Mouse (Mus musculus): Measurements from ENCODE around the gene Pml.
A peak's percentile ranks its signal among the peaks of the same experiment; 100 is the strongest.
"Not testable (repeated sequence)": the region's sequence is repeated elsewhere in the genome, so short reads cannot be mapped to it uniquely, and the experiment has no call there.

Gene Pml

DNA sequence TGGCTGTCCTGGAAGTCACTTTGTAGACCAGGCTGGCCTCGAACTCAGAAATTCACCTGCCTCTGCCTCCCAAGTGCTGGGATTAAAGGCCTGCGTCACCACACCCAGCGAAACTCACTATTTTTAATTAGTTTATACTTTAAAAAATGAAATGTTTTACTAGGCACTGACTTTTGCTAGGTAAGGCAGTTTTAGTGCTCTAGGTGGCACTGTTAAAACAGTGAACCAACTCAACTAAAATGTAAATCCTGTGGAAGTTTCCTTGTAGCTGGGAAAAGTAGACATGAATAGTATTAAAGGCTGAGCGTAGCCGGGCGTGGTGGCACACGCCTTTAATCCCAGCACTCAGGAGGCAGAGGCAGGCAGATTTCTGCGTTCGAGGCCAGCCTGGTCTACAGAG is 22.0 kb upstream of the Pml start:
- DNase-seq (ENCODE audit: low read depth) = not testable (repeated sequence)

DNA sequence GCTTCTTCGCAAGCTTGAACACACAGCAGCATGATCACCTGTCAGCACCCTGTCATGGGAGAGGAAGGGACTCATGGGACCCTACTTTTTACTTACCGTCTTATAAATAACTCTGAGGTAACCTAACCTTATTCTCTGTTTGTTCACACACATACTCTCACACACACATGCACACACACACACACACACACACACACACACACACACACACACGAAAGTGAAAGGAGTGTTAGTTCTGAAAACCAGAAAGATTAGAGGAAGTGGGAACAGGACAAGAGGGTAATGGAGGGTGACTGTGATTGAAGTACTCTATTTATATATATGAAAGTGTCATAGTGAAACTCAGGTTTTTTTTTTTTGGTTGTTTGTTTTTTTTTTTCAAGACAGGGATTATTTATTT is 21.5 kb upstream of the Pml start:
- DNase-seq (ENCODE audit: low read depth) = no peak

DNA sequence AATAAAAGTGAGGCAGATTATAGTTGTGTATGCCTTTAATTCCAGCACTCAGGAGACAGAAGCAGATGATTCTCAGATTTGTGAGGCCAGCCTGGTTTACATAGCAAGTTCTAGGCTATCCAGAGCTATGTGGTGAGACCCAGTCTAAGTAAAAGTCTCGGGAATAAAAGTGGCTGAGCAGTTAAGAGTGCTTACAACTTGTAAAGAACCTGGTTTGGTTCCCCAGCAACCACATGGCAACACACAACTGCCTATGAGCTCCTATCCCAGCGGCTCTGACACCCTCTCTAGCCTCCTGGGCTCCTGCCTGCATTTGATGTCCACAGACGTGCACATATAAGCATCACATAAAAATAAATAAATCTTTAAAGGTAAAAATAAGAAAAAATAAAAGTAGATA is 20.5 kb upstream of the Pml start:
- no peak for DNase-seq (ENCODE audit: low read depth)

DNA sequence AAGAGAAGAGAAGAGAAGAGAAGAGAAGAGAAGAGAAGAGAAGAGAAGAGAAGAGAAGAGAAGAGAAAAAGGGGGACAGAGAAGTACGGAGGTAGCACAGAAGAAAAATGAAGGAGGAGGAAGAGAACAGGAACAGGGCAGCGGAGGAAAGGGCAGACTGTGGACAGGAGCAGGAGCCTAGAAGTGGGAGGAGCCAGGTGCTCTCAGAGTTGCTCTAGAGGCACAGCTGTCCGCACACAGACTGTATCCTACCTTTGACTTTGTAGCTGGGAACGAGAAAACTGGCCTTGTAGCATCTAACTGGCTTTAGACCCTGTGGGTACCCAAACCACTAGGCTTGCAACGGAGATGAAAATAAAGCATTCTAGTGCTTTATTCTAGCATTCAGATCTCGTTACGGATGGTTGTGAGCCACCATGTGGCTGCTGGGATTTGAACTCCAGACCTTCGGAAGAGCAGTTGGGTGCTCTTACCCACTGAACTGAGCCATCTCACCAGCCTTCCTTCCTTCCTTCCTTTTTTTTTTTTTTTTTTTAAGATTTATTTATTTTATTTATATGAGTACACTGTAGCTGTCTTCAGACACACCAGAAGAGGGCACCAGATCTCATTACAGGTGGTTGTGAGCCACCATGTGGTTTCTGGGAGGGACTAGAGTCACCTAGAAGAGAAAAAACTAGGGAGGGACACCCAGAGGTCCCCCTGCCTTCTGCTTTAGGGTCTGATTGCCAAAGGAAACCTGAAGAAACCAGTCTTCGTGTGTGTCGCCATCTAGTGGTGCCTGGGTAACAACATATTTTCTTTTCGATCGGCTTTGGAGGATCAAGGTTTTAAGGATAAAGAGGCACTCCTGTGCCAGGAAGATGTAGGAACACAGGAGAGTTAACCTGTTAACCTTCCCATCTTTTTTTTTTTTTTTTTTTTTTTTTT is 19.1 kb upstream of the Pml start:
- DNase-seq (ENCODE audit: low read depth) = no peak

DNA sequence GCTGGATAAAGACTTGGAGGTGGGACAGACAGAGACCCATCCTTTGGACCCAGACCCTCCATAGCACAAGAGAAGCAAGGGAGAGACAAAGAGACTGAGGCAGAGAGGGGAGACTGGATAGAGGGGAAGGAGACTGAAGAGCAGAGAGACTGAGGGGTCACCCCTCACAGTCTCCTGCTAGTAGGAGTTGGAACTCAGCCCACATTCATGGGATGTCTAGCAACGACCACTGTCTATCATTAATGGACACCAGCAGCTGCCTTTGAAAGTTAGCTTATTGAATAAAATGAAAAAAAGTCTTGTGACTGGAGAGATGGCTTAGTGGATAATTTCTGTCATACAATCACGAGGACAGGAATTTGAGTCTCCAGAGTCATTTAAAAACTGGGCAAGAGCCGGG is 17.5 kb upstream of the Pml start:
- DNase-seq (ENCODE audit: low read depth) = no peak

DNA sequence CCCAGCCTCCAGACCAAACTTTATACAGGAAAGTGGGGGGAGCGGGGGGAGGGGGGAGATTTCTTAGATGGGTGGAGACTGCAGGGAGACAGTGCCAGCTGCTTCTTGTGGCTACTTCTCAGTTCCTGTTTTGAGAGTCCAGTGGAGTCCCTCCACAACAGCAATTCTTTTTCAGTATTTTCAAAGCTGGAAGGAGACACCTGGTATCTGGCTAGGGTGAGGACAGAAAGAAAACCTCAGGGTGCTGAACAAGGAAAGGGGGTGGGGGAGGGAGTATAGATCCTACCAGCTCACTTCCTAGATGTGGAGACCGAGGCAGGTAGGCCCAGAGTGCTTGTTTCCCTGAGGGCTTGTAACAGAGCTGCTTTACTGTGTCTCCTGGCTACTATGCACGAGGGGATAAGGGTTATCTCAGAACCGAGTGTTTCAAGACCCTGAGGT is 17.0 kb upstream of the Pml start:
- no peak for DNase-seq (ENCODE audit: low read depth)

DNA sequence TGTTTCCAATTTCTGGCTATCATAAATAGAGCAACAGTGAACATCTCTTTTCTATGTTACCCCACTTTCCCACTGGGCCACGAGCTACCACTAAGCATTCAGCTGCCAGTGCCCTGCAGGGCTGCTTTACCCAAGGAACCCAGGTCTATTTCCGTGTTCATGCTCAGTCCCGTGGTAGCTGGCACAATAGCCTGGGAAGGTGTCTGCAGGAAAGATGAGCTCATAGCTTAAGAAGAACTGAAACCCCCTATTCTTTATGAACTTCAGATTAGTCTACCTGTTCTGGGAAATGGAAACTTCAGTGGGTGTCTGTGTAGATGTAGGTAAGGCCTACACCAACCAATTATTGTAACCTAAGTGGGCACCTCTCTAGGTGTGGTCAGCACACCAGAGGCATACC is 15.8 kb upstream of the Pml start:
- DNase-seq (ENCODE audit: low read depth) = no peak

DNA sequence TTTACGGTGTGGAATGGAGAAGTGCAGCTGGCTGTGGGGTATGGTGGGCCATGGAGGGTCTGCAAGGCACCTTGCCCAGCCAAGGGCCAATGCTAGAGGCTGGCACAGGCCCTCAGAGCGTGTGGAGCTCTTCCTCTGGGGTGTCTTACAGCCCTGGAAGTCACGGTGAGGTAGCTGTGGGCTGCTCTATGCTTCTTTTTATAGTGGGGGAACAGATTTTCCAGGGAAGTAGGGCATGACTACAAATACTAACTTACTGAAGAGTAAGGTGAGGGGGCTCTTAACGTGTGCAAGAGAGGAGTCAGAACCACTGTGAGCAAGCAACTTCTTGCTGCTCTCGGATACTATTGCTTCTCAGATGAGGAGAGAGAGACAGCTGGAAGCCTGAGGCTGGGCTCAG is 12.9 kb upstream of the Pml start:
- DNase-seq (ENCODE audit: low read depth) = no peak

DNA sequence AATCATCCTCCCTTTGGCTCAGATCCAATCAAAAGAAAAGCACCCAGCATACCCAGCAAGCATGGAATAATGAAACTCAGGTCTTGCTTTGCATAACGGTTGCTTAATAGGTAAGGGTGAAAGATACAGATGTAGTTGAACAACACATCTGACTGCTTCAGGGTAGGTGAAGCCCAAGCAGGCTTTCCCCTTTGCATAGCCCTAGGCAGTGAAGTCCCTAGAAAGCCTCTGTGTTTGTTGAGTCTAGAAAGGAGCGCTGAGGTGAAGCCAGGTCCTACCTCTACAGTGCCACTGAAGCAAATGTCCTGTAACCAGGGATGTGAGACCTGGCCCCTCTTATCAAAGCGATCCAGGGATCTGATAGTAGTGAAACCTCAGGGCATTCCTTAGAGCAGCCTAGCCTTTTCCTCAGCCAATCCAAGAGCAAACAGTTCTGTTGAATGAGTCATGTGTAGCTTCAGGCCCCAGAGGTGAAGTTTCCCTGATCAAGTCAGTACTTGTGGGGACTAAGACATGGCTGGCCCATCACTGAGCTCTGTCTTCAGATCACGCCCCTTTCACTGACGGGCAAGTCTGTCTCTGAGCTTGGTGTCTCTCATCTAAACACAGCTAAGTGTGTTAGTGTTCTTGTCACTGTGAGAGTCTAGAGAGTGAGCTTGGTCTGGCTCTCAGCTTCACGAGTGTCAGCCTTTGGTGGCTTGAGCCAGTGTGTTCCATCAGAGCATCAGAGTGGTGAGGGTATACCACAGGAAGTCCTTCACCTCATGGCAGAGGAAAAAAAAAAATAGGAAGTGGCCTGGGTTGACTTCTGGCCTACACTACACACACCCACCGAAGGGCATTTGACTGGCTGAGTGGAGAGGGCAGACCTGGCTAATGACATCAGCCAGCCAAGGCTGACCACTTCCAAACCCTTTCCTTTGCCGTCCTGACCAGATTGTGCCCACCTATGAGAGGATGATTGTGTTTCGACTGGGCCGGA is 6.4 kb upstream of the Pml start:
- no peak for DNase-seq (ENCODE audit: low read depth)

DNA sequence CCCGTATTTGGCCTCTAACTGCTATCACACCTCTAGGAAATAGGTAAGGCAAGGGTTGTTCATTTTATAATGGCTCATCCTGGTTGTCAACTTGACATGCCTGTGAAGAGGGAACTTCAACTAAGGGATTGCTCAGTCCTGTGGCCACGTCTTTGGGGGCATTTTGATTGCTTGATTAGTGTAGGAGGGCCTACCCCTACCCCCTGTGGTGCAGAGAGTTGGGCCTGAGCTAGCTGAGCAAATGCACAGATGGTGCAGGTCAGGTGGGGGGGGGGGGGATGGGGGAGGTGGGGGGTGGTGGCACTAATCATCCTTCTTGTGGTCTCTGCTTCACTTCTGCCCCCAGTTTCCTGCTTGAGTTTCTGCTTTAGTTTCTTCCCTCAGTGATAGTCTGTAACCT is 5.5 kb upstream of the Pml start:
- DNase-seq (ENCODE audit: low read depth) = no peak

DNA sequence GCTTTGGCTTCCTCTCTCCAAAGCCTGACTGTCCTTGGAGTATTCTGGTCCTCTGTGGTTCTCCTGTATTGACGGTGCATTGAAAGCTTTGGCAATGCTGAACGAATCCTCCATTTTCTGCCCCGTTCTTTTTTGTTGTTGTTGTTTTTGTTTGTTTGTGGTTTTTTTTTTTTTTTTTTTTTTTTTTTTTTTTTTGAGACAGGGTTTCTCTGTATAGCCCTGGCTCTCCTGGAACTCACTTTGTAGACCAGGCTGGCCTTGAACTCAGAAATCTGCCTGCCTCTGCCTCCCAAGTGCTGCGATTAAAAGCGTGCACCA is 4.2 kb upstream of the Pml start:
- not testable (repeated sequence) for DNase-seq (ENCODE audit: low read depth)

DNA sequence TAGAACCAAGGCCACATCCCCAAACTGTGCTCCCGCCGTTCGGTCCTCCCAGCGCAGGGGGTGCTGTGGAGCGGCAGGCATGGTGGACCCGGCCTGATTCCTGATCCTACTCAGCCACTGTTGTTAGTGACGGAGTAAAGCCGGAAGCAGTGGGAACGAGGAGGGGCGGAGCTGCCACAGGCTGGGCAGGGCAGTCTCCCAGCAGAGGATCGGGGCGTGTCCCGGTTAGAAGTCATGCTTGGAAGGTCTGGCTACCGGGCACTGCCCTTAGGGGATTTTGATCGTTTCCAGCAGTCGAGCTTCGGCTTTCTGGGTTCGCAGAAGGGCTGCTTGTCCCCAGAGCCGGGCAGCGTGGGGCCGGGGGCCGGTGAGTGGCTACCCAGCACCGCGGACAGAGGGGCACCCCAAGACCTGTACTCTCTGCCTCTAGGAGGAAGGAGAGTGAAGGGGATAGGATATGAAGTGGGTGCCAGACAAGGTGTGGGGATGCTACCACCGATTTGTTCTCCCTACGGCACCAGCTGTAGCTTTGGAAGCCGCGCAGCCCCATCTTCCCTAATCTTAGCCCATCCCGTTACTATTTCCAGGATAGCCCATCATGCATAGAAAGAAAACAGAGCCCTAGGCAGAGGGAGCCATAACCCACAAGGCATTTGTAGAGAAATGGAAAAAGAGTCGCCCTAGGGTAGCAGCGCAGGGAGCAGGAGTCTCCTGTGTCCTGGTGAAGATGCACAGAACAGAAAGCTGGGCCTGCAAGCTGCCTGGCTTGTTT is 3.6 kb upstream of the Pml start, which contains the start of gene Stoml1:
Gene Stoml1, plus strand, starts transcription at position 132 of the 772 bp plus-strand sequence.
- DNase-seq (ENCODE audit: low read depth) = peak; percentile 91

DNA sequence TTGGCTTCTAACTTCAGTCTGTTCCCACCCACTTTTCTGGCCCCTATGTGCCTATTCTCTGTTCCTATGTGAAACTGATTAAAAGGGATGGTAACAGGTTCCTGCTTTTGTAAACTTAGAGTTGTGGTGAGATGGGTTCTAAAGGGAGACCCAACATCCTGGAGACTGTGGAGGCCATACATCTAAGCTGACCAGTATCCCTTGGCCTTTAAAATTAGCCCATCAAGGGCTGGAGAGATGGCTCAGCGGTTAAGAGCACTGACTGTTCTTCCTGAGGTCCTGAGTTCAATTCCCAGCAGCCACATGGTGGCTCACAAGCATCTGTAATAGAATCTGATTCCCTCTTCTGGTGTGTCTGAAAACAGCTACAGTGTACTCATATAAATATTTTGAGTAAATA is 1.1 kb upstream of the Pml start:
- not testable (repeated sequence) for DNase-seq (ENCODE audit: low read depth)

DNA sequence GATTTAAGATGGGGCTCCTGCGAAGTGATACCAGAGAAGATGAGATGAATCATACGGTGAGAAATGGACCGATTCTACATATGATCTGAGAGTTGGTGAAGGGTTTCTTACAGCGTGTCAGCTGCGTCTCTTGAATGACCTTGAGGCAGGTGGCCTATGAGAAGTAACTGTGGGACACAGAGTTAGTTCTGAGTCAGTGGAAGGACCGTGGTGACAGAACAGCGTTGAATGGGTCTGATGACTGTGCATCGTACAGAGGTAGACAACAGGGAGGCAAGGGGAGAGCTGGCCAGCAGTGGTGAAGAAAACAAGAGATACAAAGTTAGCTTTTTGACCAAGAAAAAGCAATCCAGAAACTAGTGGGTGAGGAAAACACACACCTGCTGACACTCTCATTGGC is 736 bp upstream of the Pml start:
- DNase-seq (ENCODE audit: low read depth) = no peak

DNA sequence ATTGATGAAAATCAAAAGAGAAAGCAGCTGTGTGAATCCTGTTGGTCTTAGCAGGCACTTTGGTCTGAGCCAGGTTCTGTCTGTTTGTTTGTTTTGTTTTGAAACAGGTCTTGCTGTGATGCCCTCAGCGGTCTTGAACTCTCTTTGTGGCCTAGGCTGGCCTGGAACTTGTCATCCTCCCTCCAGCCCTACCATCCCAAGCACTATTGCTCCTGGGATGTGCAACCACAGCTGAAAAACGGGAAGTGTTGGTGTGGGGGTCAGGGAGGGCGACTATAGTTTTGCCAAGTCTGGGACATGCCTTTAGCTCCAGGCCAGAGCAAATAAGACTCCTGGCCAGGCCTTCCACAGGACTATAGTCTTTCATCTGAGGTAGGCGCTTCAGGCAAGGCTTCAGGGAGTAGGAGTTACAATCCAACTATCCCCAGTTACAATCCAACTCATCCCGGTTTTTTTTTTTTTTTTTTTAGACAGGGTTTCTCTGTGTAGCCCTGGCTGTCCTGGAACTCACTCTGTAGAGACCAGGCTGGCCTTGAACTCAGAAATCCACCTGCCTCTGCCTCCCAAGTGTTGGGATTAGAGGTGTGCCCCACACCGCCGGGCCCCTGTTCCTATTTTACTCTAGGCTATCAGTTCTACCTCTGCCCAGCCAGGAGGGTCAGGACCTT is 706 bp downstream of the Pml start:
- DNase-seq (ENCODE audit: low read depth) = no peak

DNA sequence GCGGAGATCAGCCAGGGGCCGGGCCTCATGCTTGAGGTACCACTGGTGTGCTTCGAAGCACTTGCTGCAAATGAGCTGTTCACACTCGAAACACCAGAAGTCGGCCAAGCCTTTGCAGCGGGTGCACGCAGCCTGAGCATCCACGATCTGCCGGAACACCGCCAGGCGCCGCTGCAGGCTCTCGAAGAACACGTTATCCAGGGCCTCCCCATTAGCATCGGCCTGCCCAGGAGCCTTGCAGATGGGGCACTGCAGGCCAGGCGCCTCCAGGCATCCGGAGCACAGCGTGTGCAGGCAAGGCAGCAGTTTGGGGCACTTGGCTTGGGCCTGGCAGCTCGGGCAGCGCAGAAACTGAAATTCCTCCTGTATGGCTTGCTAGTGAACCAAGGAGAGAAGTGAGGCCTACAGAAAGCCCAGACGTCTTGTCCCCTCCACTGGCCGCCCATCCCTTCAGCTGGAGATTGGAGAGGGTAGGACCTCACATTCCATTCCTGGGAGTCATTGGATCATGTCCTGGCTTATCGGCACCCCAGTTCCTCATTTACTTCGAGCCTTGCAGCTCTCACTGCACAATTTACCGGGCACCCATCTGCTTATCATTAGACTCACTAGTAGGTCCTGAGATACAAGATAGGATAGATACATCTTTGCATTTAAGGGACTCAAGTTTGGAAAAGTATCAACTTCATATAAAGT is 2.4 kb downstream of the Pml start:
- DNase-seq (ENCODE audit: low read depth) = peak; percentile 79

DNA sequence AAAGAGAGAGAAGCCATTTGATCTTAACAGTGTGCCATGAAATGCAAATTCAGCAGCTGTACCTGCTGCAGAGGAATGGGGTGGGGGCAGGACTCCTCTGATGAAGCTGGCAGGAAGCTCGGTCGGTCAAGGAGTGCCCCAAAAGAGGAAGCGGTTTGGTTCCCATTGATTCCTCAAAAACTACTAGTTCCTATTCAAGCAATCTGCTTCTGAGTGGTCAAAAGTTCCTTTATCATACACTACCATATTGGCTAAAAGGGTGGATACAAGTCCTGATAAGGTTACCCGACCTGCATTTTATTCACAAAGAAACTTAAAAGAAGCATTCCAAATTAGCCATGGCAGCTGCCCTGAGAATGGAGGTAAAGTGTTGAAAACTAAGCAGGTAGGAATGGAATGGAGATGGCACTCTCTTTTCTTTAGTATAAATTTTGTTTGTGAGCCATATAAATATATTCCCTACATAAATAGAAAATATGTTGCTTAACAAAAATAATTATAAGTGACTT is 3.4 kb downstream of the Pml start:
- DNase-seq (ENCODE audit: low read depth) = peak; percentile 58

DNA sequence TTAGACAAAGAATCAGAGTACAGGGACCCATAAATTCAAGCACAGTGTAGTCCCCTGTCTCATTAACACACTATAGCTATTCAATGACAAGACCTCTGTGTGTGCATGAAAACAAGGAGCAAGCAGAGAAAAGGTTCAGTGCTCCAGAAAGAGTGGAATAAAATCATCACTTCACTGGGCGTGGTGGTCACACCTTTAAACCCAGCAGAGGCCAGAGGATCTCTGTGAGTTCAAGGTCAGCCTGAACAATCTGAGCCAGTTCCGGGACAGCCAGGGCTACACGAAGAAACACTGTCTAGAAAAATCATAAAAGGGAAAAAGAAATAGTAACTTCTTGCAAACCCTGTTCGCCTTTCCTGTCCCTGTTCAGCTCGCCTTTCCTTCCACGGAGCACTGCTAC is 5.9 kb downstream of the Pml start:
- DNase-seq (ENCODE audit: low read depth) = no peak

DNA sequence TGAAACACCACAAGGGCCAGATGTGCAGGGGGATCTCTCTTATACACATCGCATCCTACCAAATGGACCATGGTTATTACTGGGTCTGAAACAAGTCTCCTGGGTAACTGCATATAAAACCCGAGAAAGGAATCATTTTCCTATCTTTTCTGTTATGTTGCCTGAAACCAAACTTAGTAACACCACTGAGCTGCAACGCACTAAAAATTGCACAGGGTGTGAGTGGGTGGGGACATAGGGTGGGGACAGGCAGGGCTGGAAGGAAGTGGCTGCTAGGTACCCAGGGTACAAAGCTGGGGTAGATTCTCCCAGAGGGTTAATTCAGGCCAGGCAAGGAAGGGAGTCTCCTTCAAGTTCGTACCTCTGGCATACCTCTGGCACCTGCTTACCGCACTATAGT is 6.9 kb downstream of the Pml start:
- no peak for DNase-seq (ENCODE audit: low read depth)

DNA sequence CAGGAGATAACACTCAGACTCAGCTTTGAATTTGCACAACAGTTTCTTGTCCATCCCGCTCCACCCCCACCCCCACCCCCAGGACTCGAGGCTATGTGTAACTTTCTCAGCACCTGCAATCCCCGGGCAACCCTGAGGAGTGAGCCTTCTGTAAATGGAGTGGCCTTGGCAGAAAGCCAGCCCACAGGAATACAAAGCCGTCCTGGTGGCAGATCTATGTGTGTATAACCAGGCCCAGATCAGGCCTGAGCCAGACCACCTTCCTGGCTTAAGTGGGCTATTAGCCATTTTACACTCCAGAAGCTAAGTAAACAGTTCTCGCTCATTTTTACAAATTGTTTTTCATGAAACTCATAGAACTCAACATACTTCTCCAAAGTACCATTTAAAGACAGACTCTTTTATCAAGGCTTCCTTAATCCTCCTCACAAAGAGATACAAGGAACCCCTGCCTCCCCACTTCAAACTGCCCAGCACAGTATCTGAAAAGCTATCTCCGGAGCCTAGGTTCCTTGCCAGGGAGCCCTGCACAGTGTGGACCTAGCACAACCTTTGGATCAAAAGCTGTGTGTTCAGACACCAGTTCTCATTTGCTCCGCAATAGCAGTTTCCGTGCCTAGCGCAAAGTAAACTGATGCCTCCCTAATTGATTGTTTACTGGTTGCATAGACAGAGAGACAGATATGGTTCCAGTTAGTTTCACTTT is 7.7 kb downstream of the Pml start:
- no peak for DNase-seq (ENCODE audit: low read depth)
